Mouse (Mus musculus) Patski (cell line): Measurements from ENCODE around the gene Pip4k2c. TPM values are rescaled to one million over a fixed set of nuclear protein-coding genes. Genes with fewer than 3 reads are reported as not detected.
A peak's percentile ranks its signal among the peaks of the same experiment; 100 is the strongest.

Experiments
- ATAC-seq: fragments of 100-300 bp; one replicate; pipeline ENCODE4 v1.8.0; 2021
- CTCF ChIA-PET: fragments of 350-600 bp; sonication (Branson Sonifier 250); formaldehyde crosslinking; loops from one replicate; lab custom pipeline; 2022; ENCODE audit warnings: inconsistent platforms; lab: Charles Lee
- POLR2A ChIA-PET: fragments of 350-600 bp; sonication (Branson Sonifier 250); formaldehyde crosslinking; loops from one replicate; lab custom pipeline; 2022; ENCODE audit warnings: antibody characterized with exemption, inconsistent platforms; lab: Charles Lee
- DNase-seq: peaks from one replicate; pipeline ENCODE4 v3.0.0-alpha.2; 2011; ENCODE audit warnings: low read depth, low spot score
- H3K27me3 ChIP-seq: fragments of 371-371 bp; one replicate; pipeline ENCODE4 v1.5.1; 2021
- CTCF ChIP-seq: fragments of 100-300 bp; IDR thresholded peaks from one replicate; pipeline ENCODE4 v1.5.1; 2021
- in situ Hi-C: fragments of 300-500 bp; cut with MboI; formaldehyde crosslinking; loops from 3 replicates; pipeline ENCODE4 v1.11.1; 2018; ENCODE audit warnings: low pct_unique_long_range_greater_than_20kb, mixed read lengths
- polyA plus RNA-seq: library from polyadenylated mRNA; unstranded; gene quantifications from one replicate; pipeline ENCODE4 v1.2.3, GENCODE M21; 2021

Gene Pip4k2c
- polyA plus RNA-seq, 1 experiment from 2014 or later, result 76.8 TPM

- in situ Hi-C loops, result no loop called here
- no peaks in the 10 kb centered on the region for H3K27me3 ChIP-seq
- no peak for ATAC-seq
- ChIA-PET CTCF (interaction anchor here (1.0 to 1.4 kb wide), 2 partner anchors 12 to 21 kb away, joined by 3 read pairs; partner anchors contain the start of gene Pip4k2c), POLR2A (interaction anchor here (0.6 kb wide), 1 partner anchor 855 kb away, joined by 3 read pairs; no protein-coding TSS in a partner anchor)
- TF ChIP-seq CTCF, result no peak
- DNase-seq, result no peak
These were observed 20.8 kb downstream of the Pip4k2c start for GRCm38 (mm10) chr10:127190398-127191190.

GRCm38 (mm10) chr10:127189651-127190381 is 21.6 kb downstream of the Pip4k2c start, which contains the start of gene Arhgef25:
Gene Arhgef25 (minus strand): TSS chr10:127190083.
- TF ChIP-seq CTCF, result no peak
- DNase-seq, result no peak
- POLR2A ChIA-PET, result interaction anchor here (0.6 kb wide), 1 partner anchor 856 kb away, joined by 3 read pairs; no protein-coding TSS in a partner anchor
- CTCF ChIA-PET, result interaction anchor here (1.4 kb wide), 1 partner anchor 21 kb away, joined by 3 read pairs; the partner anchor contains the start of gene Pip4k2c
- no peaks in the 10 kb centered on the region for H3K27me3 ChIP-seq
- in situ Hi-C loops, result loop anchor here (5.0 kb wide), 1 partner anchor 32 kb away; no protein-coding TSS in a partner anchor
- ATAC-seq, result peak; percentile 27

- ChIA-PET CTCF (interaction anchor here (1.7 kb wide), 1 partner anchor 18 kb away, joined by 4 read pairs; no protein-coding TSS in a partner anchor), POLR2A (interaction anchor here (1.4 kb wide), 1 partner anchor 23 kb away, joined by 4 read pairs; no protein-coding TSS in a partner anchor)
- in situ Hi-C loops, result loop anchor here (5.0 kb wide), 1 partner anchor 33 kb away; no protein-coding TSS in a partner anchor
- no peak for DNase-seq
- ATAC-seq, result no peak
- H3K27me3 ChIP-seq, result no peaks in the 10 kb centered on the region
- TF ChIP-seq CTCF, result no peak
These were observed 22.2 kb downstream of the Pip4k2c start for GRCm38 (mm10) chr10:127189116-127189650.

- ChIA-PET POLR2A (interaction anchor here (1.4 kb wide), 2 partner anchors 8 to 22 kb away, joined by 4 to 6 read pairs; no protein-coding TSS in a partner anchor), CTCF (interaction anchor here (1.7 kb wide), 1 partner anchor 17 kb away, joined by 4 read pairs; no protein-coding TSS in a partner anchor)
- no peak for DNase-seq
- TF ChIP-seq CTCF, result no peak
- in situ Hi-C loops, result loop anchor here (5.0 kb wide), 1 partner anchor 34 kb away; no protein-coding TSS in a partner anchor
- H3K27me3 ChIP-seq, result no peaks in the 10 kb centered on the region
- ATAC-seq, result peak; percentile 70
These were observed 22.8 kb downstream of the Pip4k2c start for GRCm38 (mm10) chr10:127188465-127189115.

GRCm38 (mm10) chr10:127188079-127188453 is 23.3 kb downstream of the Pip4k2c start:
- ATAC-seq (no peak), DNase-seq (no peak)
- CTCF ChIA-PET, result interaction anchor here (1.2 to 1.7 kb wide), 3 partner anchors 17 to 40 kb away, joined by 3 to 4 read pairs (median 4); no protein-coding TSS in a partner anchor
- no peaks in the 10 kb centered on the region for H3K27me3 ChIP-seq
- in situ Hi-C loops, result loop anchor here (5.0 kb wide), 1 partner anchor 34 kb away; no protein-coding TSS in a partner anchor
- POLR2A ChIA-PET, result interaction anchor here (0.8 to 1.4 kb wide), 4 partner anchors 9 to 139 kb away, joined by 3 to 6 read pairs (median 4); no protein-coding TSS in a partner anchor
- TF ChIP-seq CTCF, result no peak

GRCm38 (mm10) chr10:127187371-127188078 is 23.9 kb downstream of the Pip4k2c start:
- no peak for DNase-seq
- in situ Hi-C loops, result loop anchor here (5.0 kb wide), 1 partner anchor 35 kb away; no protein-coding TSS in a partner anchor

GRCm38 (mm10) chr10:127186451-127186850 is 24.9 kb downstream of the Pip4k2c start:
- in situ Hi-C loops, result loop anchor here (5.0 kb wide), 1 partner anchor 36 kb away; no protein-coding TSS in a partner anchor
- ChIA-PET CTCF (interaction anchor here (1.0 to 1.5 kb wide), 2 partner anchors 23 to 42 kb away, joined by 3 read pairs; no protein-coding TSS in a partner anchor), POLR2A (interaction anchor here (1.0 to 2.1 kb wide), 2 partner anchors 11 to 15 kb away, joined by 3 to 6 read pairs; no protein-coding TSS in a partner anchor)
- no peak for TF ChIP-seq CTCF
- DNase-seq (no peak), ATAC-seq (no peak)
- no peaks in the 10 kb centered on the region for H3K27me3 ChIP-seq

More at GRCm38 (mm10) chr10:127187371-127188078, 23.9 kb downstream of the Pip4k2c start:
- ChIA-PET CTCF (interaction anchor here (1.0 to 1.7 kb wide), 4 partner anchors 16 to 41 kb away, joined by 3 to 4 read pairs (median 4); no protein-coding TSS in a partner anchor), POLR2A (interaction anchor here (0.8 to 1.4 kb wide), 4 partner anchors 9 to 139 kb away, joined by 3 to 6 read pairs (median 4); no protein-coding TSS in a partner anchor)
- no peak for TF ChIP-seq CTCF
- ATAC-seq, result no peak
- no peaks in the 10 kb centered on the region for H3K27me3 ChIP-seq

- DNase-seq, result no peak
- POLR2A ChIA-PET, result interaction anchor here (2.1 kb wide), 1 partner anchor 14 kb away, joined by 6 read pairs; no protein-coding TSS in a partner anchor
- CTCF ChIA-PET, result interaction anchor here (1.6 kb wide), 1 partner anchor 14 kb away, joined by 6 read pairs; no protein-coding TSS in a partner anchor
- in situ Hi-C loops, result loop anchor here (5.0 kb wide), 1 partner anchor 37 kb away; no protein-coding TSS in a partner anchor
- TF ChIP-seq CTCF, result no peak
- H3K27me3 ChIP-seq, result no peaks in the 10 kb centered on the region
- ATAC-seq, result no peak
These were observed 25.9 kb downstream of the Pip4k2c start for GRCm38 (mm10) chr10:127185506-127185905.
